ENCODE assay signal across 24 mouse cellular contexts in genomic region chr7:142997403-142998150, GRCm38 (mm10). TPM values are rescaled to one million over a fixed set of nuclear protein-coding genes. Genes with fewer than 3 reads are reported as not detected.
DNase-seq lines count a peak whose midpoint lies in the region; ATAC-seq and TF ChIP-seq lines count a peak whose summit lies in the region.
"Had no signal": no experiment of that assay in that cellular context is flagged by ENCODE, and none has a peak within 500 bp of the region (broad histone marks: within the 10 kb centered on the region; RNA-seq: fewer than 3 reads in every experiment).

No protein-coding gene starts in this region.

- H3K27ac ChIP-seq in embryonic facial prominence, embryonic 14.5 days (replicated peaks; ENCODE audit: low read depth, low read length) = no peak overlapping the region
- H3K27ac ChIP-seq in embryonic facial prominence, embryonic 10.5 days (replicated peaks) = no peak overlapping the region
- H3K27ac ChIP-seq in lung, embryonic 15.5 days = peak overlapping the region; percentile 63
- peak overlapping the region; percentile 89 for H3K27ac ChIP-seq in liver, embryonic 12.5 days
- no peak overlapping the region for H3K27ac ChIP-seq in forebrain, postnatal 0 days (ENCODE audit: low read depth, low read length)
- no peak overlapping the region for H3K27ac ChIP-seq in left cerebral cortex, adult 2 months
- H3K27ac ChIP-seq: forebrain, embryonic 15.5 days; heart, adult 2 months; hindbrain, embryonic 13.5 days; intestine, embryonic 15.5 days; limb, embryonic 12.5 days; neural tube, embryonic 12.5 days had no signal

- no peaks in the 10 kb centered on the region for H3K9me3 ChIP-seq in embryonic facial prominence, embryonic 14.5 days (ENCODE audit: control insufficient read depth, low read length)
- no peaks in the 10 kb centered on the region for H3K9me3 ChIP-seq in embryonic facial prominence, embryonic 10.5 days
- H3K9me3 ChIP-seq in lung, embryonic 15.5 days = no peaks in the 10 kb centered on the region
- no peaks in the 10 kb centered on the region for H3K9me3 ChIP-seq in liver, embryonic 12.5 days (replicated peaks)
- no peaks in the 10 kb centered on the region for H3K9me3 ChIP-seq in forebrain, postnatal 0 days (ENCODE audit: low read length)
- H3K9me3 ChIP-seq: forebrain, embryonic 15.5 days; G1E; hindbrain, embryonic 13.5 days; intestine, embryonic 15.5 days; limb, embryonic 12.5 days; neural tube, embryonic 12.5 days had no signal

- peak; percentile 49 for DNase-seq in embryonic facial prominence, embryonic 14.5 days (ENCODE audit: low spot score)
- DNase-seq in embryonic facial prominence, embryonic 10.5 days (ENCODE audit: low spot score) = no peak
- DNase-seq in lung, postnatal 10 days = no peak
- DNase-seq in lung, postnatal 25 days (ENCODE audit: low spot score) = peak; percentile 59
- DNase-seq in forebrain, postnatal 0 days = no peak
- DNase-seq in left cerebral cortex, adult 2 months (ENCODE audit: extremely low spot score in 1 of 2, low spot score in 2 of 2) = no peak
- DNase-seq: cerebellum, adult 18-20 months; gastrocnemius, postnatal 25 days; heart, adult 2 months; kidney, postnatal 36 days; right cerebral cortex, adult 18-20 months; thymus, postnatal 36 days had no signal

- no peak overlapping the region for H3K4me2 ChIP-seq in embryonic facial prominence, embryonic 14.5 days (ENCODE audit: low read depth, low read length)
- H3K4me2 ChIP-seq in lung, embryonic 15.5 days = no peak overlapping the region
- H3K4me2 ChIP-seq in liver, embryonic 12.5 days = peak overlapping the region; percentile 59
- no peak overlapping the region for H3K4me2 ChIP-seq in forebrain, postnatal 0 days (ENCODE audit: low read depth)
- H3K4me2 ChIP-seq: forebrain, embryonic 15.5 days; hindbrain, embryonic 13.5 days; intestine, embryonic 15.5 days; limb, embryonic 12.5 days; midbrain, embryonic 11.5 days; neural tube, embryonic 12.5 days had no signal

- no peak for TF ChIP-seq CTCF in forebrain, postnatal 0 days (IDR thresholded peaks at IDR 0.05; ENCODE audit: low read depth)
- TF ChIP-seq CTCF in left cerebral cortex, adult 2 months (IDR thresholded peaks at IDR 0.05) = no peak

- H3K36me3 ChIP-seq in embryonic facial prominence, embryonic 14.5 days (ENCODE audit: control insufficient read depth, insufficient read depth, low read length) = no peaks in the 10 kb centered on the region
- no peaks in the 10 kb centered on the region for H3K36me3 ChIP-seq in embryonic facial prominence, embryonic 10.5 days (replicated peaks)
- H3K36me3 ChIP-seq in lung, embryonic 15.5 days = no peaks in the 10 kb centered on the region
- H3K36me3 ChIP-seq in liver, embryonic 12.5 days = no peaks in the 10 kb centered on the region
- H3K36me3 ChIP-seq in forebrain, postnatal 0 days (ENCODE audit: insufficient read depth) = no peaks in the 10 kb centered on the region
- H3K36me3 ChIP-seq: forebrain, embryonic 15.5 days; G1E; hindbrain, embryonic 13.5 days; intestine, embryonic 15.5 days; limb, embryonic 12.5 days; neural tube, embryonic 12.5 days had no signal

- no peak overlapping the region for H3K9ac ChIP-seq in embryonic facial prominence, embryonic 14.5 days (ENCODE audit: low read depth, low read length)
- H3K9ac ChIP-seq in lung, embryonic 15.5 days = no peak overlapping the region
- peak overlapping the region; percentile 68; the same call in 1 of the 2 replicates for H3K9ac ChIP-seq in liver, embryonic 12.5 days
- no peak overlapping the region for H3K9ac ChIP-seq in forebrain, postnatal 0 days
- H3K9ac ChIP-seq: forebrain, embryonic 15.5 days; hindbrain, embryonic 13.5 days; intestine, embryonic 15.5 days; limb, embryonic 12.5 days; neural tube, embryonic 12.5 days had no signal

- no peak for ATAC-seq in embryonic facial prominence, embryonic 14.5 days (ENCODE audit: low read depth)
- ATAC-seq in lung, embryonic 15.5 days (ENCODE audit: borderline replicate concordance, extremely low read depth, low FRiP score, low TSS enrichment) = peak; percentile 27; the same call in 1 of the 2 replicates
- ATAC-seq in liver, embryonic 12.5 days = no peak; the same call in 1 of the 2 replicates
- no peak for ATAC-seq in forebrain, postnatal 0 days
- ATAC-seq: CD4-positive, CD25-positive, alpha-beta regulatory T cell, adult 4 months; forebrain, embryonic 15.5 days; intestine, embryonic 15.5 days had no signal

- 43% methylated on average over 3 of the region's 3 CpGs for WGBS in embryonic facial prominence, embryonic 14.5 days
- 79% methylated on average over 3 of the region's 3 CpGs for WGBS in embryonic facial prominence, embryonic 10.5 days
- WGBS in lung, embryonic 15.5 days = 14% methylated on average over 3 of the region's 3 CpGs
- 25% methylated on average over 3 of the region's 3 CpGs for WGBS in liver, embryonic 12.5 days (ENCODE audit: insufficient replicate concordance)
- WGBS in forebrain, postnatal 0 days = 63% methylated on average over 3 of the region's 3 CpGs

- H3K27me3 ChIP-seq in embryonic facial prominence, embryonic 14.5 days (replicated peaks; ENCODE audit: control insufficient read depth, insufficient read depth, low read length) = no peaks in the 10 kb centered on the region
- H3K27me3 ChIP-seq in embryonic facial prominence, embryonic 10.5 days (replicated peaks; ENCODE audit: low read depth, poor library complexity, severe bottlenecking) = no peaks in the 10 kb centered on the region
- H3K27me3 ChIP-seq in lung, embryonic 15.5 days = no peaks in the 10 kb centered on the region
- 0 out of 2 replicates have a peak, but pooled peaks cover 3% of the 10 kb centered on the region for H3K27me3 ChIP-seq in liver, embryonic 12.5 days (replicated peaks)
- H3K27me3 ChIP-seq in forebrain, postnatal 0 days (ENCODE audit: insufficient read depth, low read length) = no peaks in the 10 kb centered on the region
- H3K27me3 ChIP-seq: forebrain, embryonic 15.5 days; hindbrain, embryonic 13.5 days; intestine, embryonic 15.5 days; limb, embryonic 12.5 days; neural tube, embryonic 12.5 days had no signal

- intact Hi-C loops in left cerebral cortex, adult 2 months (cut with DNase I) = no loop called here

- no peak overlapping the region for H3K4me3 ChIP-seq in embryonic facial prominence, embryonic 14.5 days (ENCODE audit: low read depth, low read length)
- H3K4me3 ChIP-seq in embryonic facial prominence, embryonic 10.5 days = no peak overlapping the region
- no peak overlapping the region for H3K4me3 ChIP-seq in lung, embryonic 15.5 days
- no peak overlapping the region for H3K4me3 ChIP-seq in liver, embryonic 12.5 days
- no peak overlapping the region for H3K4me3 ChIP-seq in forebrain, postnatal 0 days (ENCODE audit: low read depth, low read length)
- no peak overlapping the region for H3K4me3 ChIP-seq in left cerebral cortex, adult 2 months
- H3K4me3 ChIP-seq: forebrain, embryonic 15.5 days; heart, adult 2 months; hindbrain, embryonic 13.5 days; intestine, embryonic 15.5 days; limb, embryonic 12.5 days; neural tube, embryonic 12.5 days had no signal

- peaks cover 6% of the 10 kb centered on the region; the same call in 1 of the 2 replicates for H3K4me1 ChIP-seq in embryonic facial prominence, embryonic 14.5 days (ENCODE audit: control insufficient read depth, insufficient read depth, low read length)
- H3K4me1 ChIP-seq in embryonic facial prominence, embryonic 10.5 days = no peaks in the 10 kb centered on the region
- H3K4me1 ChIP-seq in lung, embryonic 15.5 days = peaks cover 13% of the 10 kb centered on the region
- H3K4me1 ChIP-seq in liver, embryonic 12.5 days = peaks cover 54% of the 10 kb centered on the region
- H3K4me1 ChIP-seq in forebrain, postnatal 0 days (ENCODE audit: insufficient read depth) = no peaks in the 10 kb centered on the region
- H3K4me1 ChIP-seq: forebrain, embryonic 15.5 days; hindbrain, embryonic 13.5 days; intestine, embryonic 15.5 days; neural tube, embryonic 12.5 days had no signal

RNA-seq across cellular contexts. Expression of gene Tspan32, which starts 7.3 kb away (rescaled TPM):
- 3.5 TPM in 2 replicates for polyA plus RNA-seq in embryonic facial prominence, embryonic 14.5 days (2014; fragmentation: Nextera tagmentation; extraction: Ambion mirVana)
- polyA plus RNA-seq in embryonic facial prominence, embryonic 10.5 days (2016; fragmentation: Nextera tagmentation; extraction: Ambion mirVana) = 4.4 and 4.6 TPM in 2 replicates
- 1.9 and 2.8 TPM in 2 replicates for polyA plus RNA-seq in lung, embryonic 15.5 days (2015; fragmentation: Nextera tagmentation; extraction: Ambion mirVana)
- 105 and 106 TPM in 2 replicates for polyA plus RNA-seq in liver, embryonic 12.5 days (2016; fragmentation: Nextera tagmentation; extraction: Ambion mirVana)
- 1.4 TPM in 1 of 2 replicates, not detected in the other for total RNA-seq in forebrain, postnatal 0 days (2014; rRNA removed)
- polyA plus RNA-seq in forebrain, postnatal 0 days (2015; fragmentation: Nextera tagmentation; extraction: Ambion mirVana) = 0.53 and 0.56 TPM in 2 replicates
- total RNA-seq in left cerebral cortex, adult 2 months (2021) = under 1 TPM in 1 of 2 experiments, not detected in 1; 0.07 TPM

RNA-seq across cellular contexts. Expression of gene Ascl2, which starts 28.5 kb away (rescaled TPM):
- 0.89 and 1.00 TPM in 2 replicates for polyA plus RNA-seq in embryonic facial prominence, embryonic 14.5 days (2014; fragmentation: Nextera tagmentation; extraction: Ambion mirVana)
- 0.25 and 0.52 TPM in 2 replicates for polyA plus RNA-seq in embryonic facial prominence, embryonic 10.5 days (2016; fragmentation: Nextera tagmentation; extraction: Ambion mirVana)
- polyA plus RNA-seq in lung, embryonic 15.5 days (2015; fragmentation: Nextera tagmentation; extraction: Ambion mirVana) = 3.4 and 3.5 TPM in 2 replicates
- polyA plus RNA-seq in liver, embryonic 12.5 days (2016; fragmentation: Nextera tagmentation; extraction: Ambion mirVana) = 1.3 TPM in 2 replicates
- 0.54 TPM in 1 of 2 replicates, not detected in the other for total RNA-seq in forebrain, postnatal 0 days (2014; rRNA removed)
- polyA plus RNA-seq in forebrain, postnatal 0 days (2015; fragmentation: Nextera tagmentation; extraction: Ambion mirVana) = 0.44 and 0.52 TPM in 2 replicates
- under 1 TPM; 0.42 to 0.57 TPM for total RNA-seq in left cerebral cortex, adult 2 months (2021)
- total RNA-seq: G1E; gastrocnemius, postnatal 25 days; heart, adult 2 months; left cerebral cortex, adult 18-20 months had no signal
- polyA plus RNA-seq: G1E; heart, postnatal 0 days had no signal

RNA-seq across cellular contexts. Expression of gene Cd81, which starts 55.0 kb away (rescaled TPM):
- polyA plus RNA-seq in embryonic facial prominence, embryonic 14.5 days (2014; fragmentation: Nextera tagmentation; extraction: Ambion mirVana) = 635 and 636 TPM in 2 replicates
- polyA plus RNA-seq in embryonic facial prominence, embryonic 10.5 days (2016; fragmentation: Nextera tagmentation; extraction: Ambion mirVana) = 251 and 255 TPM in 2 replicates
- 694 and 720 TPM in 2 replicates for polyA plus RNA-seq in lung, embryonic 15.5 days (2015; fragmentation: Nextera tagmentation; extraction: Ambion mirVana)
- polyA plus RNA-seq in liver, embryonic 12.5 days (2016; fragmentation: Nextera tagmentation; extraction: Ambion mirVana) = 154 TPM in 2 replicates
- 349 and 423 TPM in 2 replicates for total RNA-seq in forebrain, postnatal 0 days (2014; rRNA removed)
- polyA plus RNA-seq in forebrain, postnatal 0 days (2015; fragmentation: Nextera tagmentation; extraction: Ambion mirVana) = 470 and 473 TPM in 2 replicates
- total RNA-seq in left cerebral cortex, adult 2 months (2021) = 100 to 1,000 TPM; 380 to 388 TPM

Comparison
In these comparisons a context has a peak if more than half of its experiments do, and no peak if none do; other contexts are left out.
1. DNase-seq: peak in embryonic facial prominence, embryonic 14.5 days (single experiment) and lung, postnatal 25 days (single experiment); none in embryonic facial prominence, embryonic 10.5 days (single experiment), lung, postnatal 10 days (single experiment), forebrain, postnatal 0 days (single experiment) and left cerebral cortex, adult 2 months (0 of 2).
2. H3K27ac ChIP-seq: peak in lung, embryonic 15.5 days (single experiment) and liver, embryonic 12.5 days (single experiment); none in embryonic facial prominence, embryonic 14.5 days (single experiment), embryonic facial prominence, embryonic 10.5 days (single experiment), forebrain, postnatal 0 days (single experiment) and left cerebral cortex, adult 2 months (single experiment).
3. RNA of gene Tspan32, which starts 7.3 kb away (polyA plus RNA-seq): 105 to 106 TPM in liver, embryonic 12.5 days; 4.4 to 4.6 TPM in embryonic facial prominence, embryonic 10.5 days, 3.5 TPM in embryonic facial prominence, embryonic 14.5 days, 1.9 to 2.8 TPM in lung, embryonic 15.5 days and 0.53 to 0.56 TPM in forebrain, postnatal 0 days; every median in the first group is over 10 times any median in the second.